Mouse (Mus musculus): ENCODE data around the gene Trip10.

GRCm38 (mm10) chr17:57251431-57251830 is 2.2 kb downstream of the Trip10 start:
- TF ChIP-seq CTCF (IDR thresholded peaks at IDR 0.05; ENCODE audit: control insufficient read depth, insufficient read depth, insufficient replicate concordance, low read depth, low read length) = no peak
- TF ChIP-seq POLR2A (IDR thresholded peaks at IDR 0.05; ENCODE audit: control insufficient read depth, low read depth, low read length) = no peak
